Mouse (Mus musculus): ENCODE measurements around the gene Tm7sf2.

GRCm38 (mm10) chr19:6020276-6020675, 47.9 kb downstream of the Tm7sf2 start:
- TF ChIP-seq CTCF (IDR thresholded peaks at IDR 0.05; ENCODE audit: insufficient read depth, low read depth, low read length) (no peak), POLR2A (IDR thresholded peaks at IDR 0.05; ENCODE audit: insufficient read depth, low read depth, low read length) (no peak)

Measured in olfactory bulb, adult 2 months (tissue).